Mouse (Mus musculus) lung, embryonic 14.5 days (tissue): ENCODE data around the gene Gabpb2. TPM values are rescaled to one million over a fixed set of nuclear protein-coding genes. Genes with fewer than 3 reads are reported as not detected.

Experiments used
- ATAC-seq: fragments of 200-750 bp; cut with Nextera tagmentation; 2 replicates; pipeline ENCODE4 v1.8.0; 2017; ENCODE audit warnings: mild to moderate bottlenecking, moderate TSS enrichment, moderate library complexity; ENCODE audit not compliant: insufficient read depth
- DNase-seq: peaks from one replicate; pipeline ENCODE4 v3.0.0-alpha.2; 2015
- H3K27ac ChIP-seq: fragments of 300-500 bp; sonication (generic); 2 replicates; pipeline ENCODE4 v1.5.1; 2014; ENCODE audit warnings: low read depth, mild to moderate bottlenecking, moderate library complexity
- H3K27me3 ChIP-seq: fragments of 300-500 bp; sonication (generic); 2 replicates; pipeline ENCODE4 v1.6.1; 2014; ENCODE audit warnings: low read length, control low read depth; ENCODE audit not compliant: insufficient read depth
- H3K36me3 ChIP-seq: fragments of 300-500 bp; sonication (generic); 2 replicates; pipeline ENCODE4 v1.6.1; 2014; ENCODE audit warnings: control low read depth; ENCODE audit not compliant: insufficient read depth
- H3K4me1 ChIP-seq: fragments of 300-500 bp; sonication (generic); 2 replicates; pipeline ENCODE4 v1.6.1; 2014; ENCODE audit warnings: antibody characterized with exemption, control low read depth; ENCODE audit not compliant: insufficient read depth
- H3K4me2 ChIP-seq: fragments of 300-500 bp; sonication (generic); 2 replicates; pipeline ENCODE4 v1.6.1; 2014; ENCODE audit warnings: mild to moderate bottlenecking
- H3K4me3 ChIP-seq: fragments of 300-500 bp; sonication (generic); 2 replicates; pipeline ENCODE4 v1.5.1; 2014; ENCODE audit warnings: low read depth, low read length
- H3K9ac ChIP-seq: fragments of 300-500 bp; sonication (generic); 2 replicates; pipeline ENCODE4 v1.6.1; 2014
- H3K9me3 ChIP-seq: fragments of 300-500 bp; sonication (generic); 2 replicates; pipeline ENCODE4 v1.6.1; 2016; ENCODE audit warnings: low read depth, low read length, control low read depth
- CTCF ChIP-seq: IDR thresholded peaks from 2 replicates; pipeline ENCODE4 v1.5.1; 2016; ENCODE audit warnings: antibody characterized with exemption, low read depth
- WGBS: fragments of 180-500 bp; shearing (Covaris S2); extraction: QIAGEN DNeasy Blood & Tissue Kit; methylation state at CpG from one replicate; pipeline ENCODE4 v1.1.7; 2014; 5-methylcytosine and 5-hydroxymethylcytosine counted together
- polyA plus RNA-seq: library from polyadenylated mRNA; unstranded; fragments of >200 nt; fragmentation: Nextera tagmentation; extraction: Ambion mirVana; gene quantifications from 2 replicates; pipeline ENCODE4 v1.2.1, GENCODE M21; 2014

Gene Gabpb2
- polyA plus RNA-seq, 1 experiment from 2014 or later: 13.4 TPM

DNA sequence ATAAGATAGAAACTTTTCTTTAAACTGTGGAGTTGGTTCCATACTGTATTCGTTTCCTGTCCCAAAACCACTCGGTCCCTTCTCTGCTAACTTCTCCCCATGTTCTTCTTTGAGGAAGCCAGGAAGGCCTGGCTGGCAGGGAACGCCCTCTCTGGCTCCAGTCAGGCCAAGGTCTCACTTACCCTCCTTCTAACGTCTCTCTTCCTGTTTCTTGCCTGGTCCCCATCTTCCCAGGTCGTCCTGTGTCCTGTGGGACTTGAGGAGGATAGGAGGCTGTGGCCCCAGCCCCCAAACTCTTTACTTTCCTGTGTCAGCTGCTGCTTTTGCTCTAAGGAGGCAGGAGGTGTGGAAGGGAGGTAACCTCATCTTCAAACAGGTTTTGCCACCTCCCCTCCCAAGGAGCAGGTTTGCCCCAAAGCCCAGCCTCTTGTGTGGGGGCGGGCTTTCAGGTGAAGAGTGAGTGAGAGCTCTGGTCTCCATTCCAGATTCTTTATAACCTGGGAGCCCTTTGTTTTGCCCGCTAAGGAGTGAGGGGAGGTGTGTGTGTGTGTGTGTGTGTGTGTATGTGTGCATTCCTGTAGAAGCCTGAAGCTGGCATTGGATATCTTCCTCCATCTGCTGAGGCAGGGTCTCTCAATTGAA lies 33.2 kb upstream of the Gabpb2 start, which contains the start of gene Bnipl:
Gene Bnipl (minus strand): TSS at position 411 of the 642 bp plus-strand sequence.
- DNase-seq: peak; percentile 53
- peak within 1 kb of the TSS; percentile 35 for H3K4me2 ChIP-seq
- no peaks in the 10 kb centered on the region for H3K9me3 ChIP-seq
- no peaks in the 10 kb centered on the region for H3K27me3 ChIP-seq
- H3K4me3 ChIP-seq: 0 out of 2 replicates have a peak within 1 kb of the TSS, but pooled peaks have one; percentile 1
- WGBS: 41% methylated on average over 7 of the region's 7 CpGs
- no peaks in the 10 kb centered on the region for H3K4me1 ChIP-seq
- H3K9ac ChIP-seq: 0 out of 2 replicates have a peak within 1 kb of the TSS, but pooled peaks have one; percentile 18
- TF ChIP-seq CTCF: no peak
- H3K36me3 ChIP-seq: peaks cover 24% of the 10 kb centered on the region
- peak; percentile 65 for ATAC-seq
- H3K27ac ChIP-seq: 0 out of 2 replicates have a peak within 1 kb of the TSS, but pooled peaks have one; percentile 31

DNA sequence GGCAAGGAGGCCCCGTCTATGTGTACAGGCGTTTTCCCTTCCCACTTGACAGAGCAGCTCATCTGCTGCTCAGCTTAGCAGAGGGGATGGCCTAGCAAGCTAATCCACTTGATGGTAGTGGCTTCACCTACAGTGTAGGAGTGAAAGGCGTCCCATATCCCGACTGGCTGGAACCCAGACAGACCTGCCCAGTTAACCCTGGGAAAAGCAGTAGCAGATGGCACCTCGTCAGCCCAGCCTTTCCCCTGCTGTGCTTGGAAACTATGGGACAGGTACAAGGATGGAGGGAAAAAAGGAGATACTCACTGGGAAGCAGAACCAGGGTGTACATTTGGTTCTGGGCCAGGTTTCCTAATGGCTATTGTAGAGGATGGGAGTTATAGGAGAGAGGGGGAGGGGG lies 32.6 kb upstream of the Gabpb2 start:
- no peaks in the 10 kb centered on the region for H3K4me1 ChIP-seq
- DNase-seq: no peak
- ATAC-seq: no peak
- H3K27me3 ChIP-seq: no peaks in the 10 kb centered on the region
- WGBS: 69% methylated on average over 5 of the region's 5 CpGs
- H3K9me3 ChIP-seq: no peaks in the 10 kb centered on the region
- H3K9ac ChIP-seq: 0 out of 2 replicates have a peak overlapping the region, but pooled peaks have one; percentile 18
- H3K36me3 ChIP-seq: peaks cover 21% of the 10 kb centered on the region
- H3K27ac ChIP-seq: no peak overlapping the region
- 0 out of 2 replicates have a peak overlapping the region, but pooled peaks have one; percentile 1 for H3K4me3 ChIP-seq
- H3K4me2 ChIP-seq: peak overlapping the region; percentile 35
- no peak for TF ChIP-seq CTCF

DNA sequence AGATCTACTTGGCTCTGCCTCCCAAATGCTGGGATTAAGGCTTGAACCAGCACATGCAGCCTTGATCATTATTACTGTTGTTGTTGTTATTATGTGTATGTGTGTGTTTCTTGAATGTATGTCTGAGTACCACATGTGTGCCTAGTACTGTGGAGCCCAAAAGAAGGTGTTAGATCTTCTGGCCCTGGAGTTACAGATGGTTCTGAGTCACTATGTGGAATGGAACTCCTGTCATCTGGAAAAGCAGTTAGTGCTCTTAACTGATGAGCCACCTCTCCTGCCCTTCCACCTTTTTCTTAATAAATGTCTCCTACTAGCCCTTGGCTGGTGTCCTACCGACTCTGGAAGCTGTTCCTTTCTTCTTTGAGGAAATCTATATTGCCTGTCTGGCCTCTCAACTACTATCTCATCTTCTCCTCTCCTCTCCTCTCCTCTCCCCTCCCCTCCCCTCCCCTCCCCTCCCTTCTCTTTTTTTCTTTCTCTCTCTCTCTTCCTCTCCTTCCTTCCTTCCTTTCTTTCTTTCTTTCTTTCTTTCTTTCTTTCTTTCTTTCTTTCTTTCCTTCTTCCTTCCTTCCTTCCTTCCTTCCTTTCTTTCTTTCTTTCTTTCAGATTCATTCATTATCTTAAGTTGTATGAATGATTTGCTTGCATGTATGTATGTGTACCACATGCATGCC lies 30.1 kb upstream of the Gabpb2 start:
- no peak for TF ChIP-seq CTCF
- H3K36me3 ChIP-seq: 0 out of 2 replicates have a peak, but pooled peaks cover 2% of the 10 kb centered on the region
- no peak overlapping the region for H3K9ac ChIP-seq
- H3K9me3 ChIP-seq: no peaks in the 10 kb centered on the region
- no peak for ATAC-seq
- H3K4me2 ChIP-seq: no peak overlapping the region
- no peak overlapping the region for H3K27ac ChIP-seq
- no peak for DNase-seq
- H3K4me3 ChIP-seq: no peak overlapping the region
- no peaks in the 10 kb centered on the region for H3K27me3 ChIP-seq
- H3K4me1 ChIP-seq: no peaks in the 10 kb centered on the region
- 57% methylated on average over 1 of the region's 1 CpGs for WGBS

DNA sequence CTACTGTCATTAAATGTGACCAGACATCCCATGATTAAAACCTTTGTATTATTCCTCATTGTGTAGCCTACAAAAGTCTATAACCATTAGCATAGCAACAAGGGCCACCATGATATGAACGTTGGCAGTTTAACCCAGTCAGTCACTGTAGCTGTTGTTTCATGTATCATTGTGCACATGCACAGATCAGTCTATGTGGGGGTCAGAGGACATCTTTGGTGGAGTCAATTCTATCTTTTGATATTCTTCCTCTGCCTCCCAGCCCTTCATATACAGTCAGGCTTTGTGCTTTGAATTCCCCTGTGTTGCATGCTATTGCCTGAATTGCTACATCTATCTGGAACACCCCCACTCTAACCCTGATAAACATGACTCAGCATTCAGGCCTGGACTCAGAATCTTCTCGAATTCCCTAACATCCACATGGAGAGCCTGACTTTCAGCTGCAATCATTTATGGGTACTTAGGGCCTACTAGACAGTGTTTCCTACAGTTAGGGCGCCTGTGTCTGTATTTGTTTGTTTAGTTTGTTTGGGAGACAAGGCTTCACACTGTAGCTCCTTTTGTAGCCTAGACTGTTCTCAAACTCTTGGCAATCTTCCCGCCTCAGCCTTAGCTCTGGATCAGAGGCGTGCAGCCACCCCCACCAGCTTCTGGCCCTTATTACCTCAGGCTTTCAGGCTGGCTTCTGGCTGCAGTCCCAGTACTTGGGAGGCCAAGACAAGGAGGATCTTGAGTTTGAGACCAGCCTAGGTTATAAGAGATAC lies 28.9 kb upstream of the Gabpb2 start:
- ATAC-seq (0 out of 2 replicates have a peak, but pooled peaks have one; percentile 25), DNase-seq (peak; percentile 53)
- H3K36me3 ChIP-seq: 0 out of 2 replicates have a peak, but pooled peaks cover 2% of the 10 kb centered on the region
- H3K4me3 ChIP-seq: no peak overlapping the region
- no peaks in the 10 kb centered on the region for H3K9me3 ChIP-seq
- 76% methylated on average over 5 of the region's 5 CpGs for WGBS
- H3K4me2 ChIP-seq: no peak overlapping the region
- no peak for TF ChIP-seq CTCF
- no peaks in the 10 kb centered on the region for H3K27me3 ChIP-seq
- H3K4me1 ChIP-seq: no peaks in the 10 kb centered on the region
- H3K27ac ChIP-seq: no peak overlapping the region
- no peak overlapping the region for H3K9ac ChIP-seq

DNA sequence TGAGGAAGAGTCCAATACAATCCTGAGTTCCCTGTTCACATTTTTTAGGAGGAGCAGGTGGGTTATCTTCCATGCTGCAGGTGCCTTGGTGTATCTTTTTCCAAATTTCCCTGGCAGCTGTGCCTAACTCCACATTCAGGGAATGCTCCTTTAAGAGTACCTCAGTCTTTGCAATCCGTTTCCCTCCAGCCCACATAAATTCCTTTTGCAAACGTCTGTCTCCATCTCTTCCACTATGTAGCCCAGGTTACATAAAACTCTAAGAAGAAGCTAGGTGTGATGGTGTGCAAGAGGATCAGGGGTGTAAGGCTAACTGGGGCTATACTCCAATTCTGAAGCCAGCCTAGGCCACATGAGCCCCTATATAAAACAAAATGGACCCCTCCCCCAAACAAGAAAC lies 25.4 kb upstream of the Gabpb2 start:
- Histone ChIP-seq H3K4me2 (no peak overlapping the region), H3K27me3 (no peaks in the 10 kb centered on the region), H3K36me3 (peaks cover 5% of the 10 kb centered on the region; the same call in 1 of the 2 replicates), H3K4me1 (no peaks in the 10 kb centered on the region), H3K4me3 (no peak overlapping the region), H3K9ac (no peak overlapping the region), H3K9me3 (no peaks in the 10 kb centered on the region), H3K27ac (no peak overlapping the region)
- no peak for ATAC-seq
- no peak for DNase-seq
- WGBS: 72% methylated on average over 2 of the region's 2 CpGs
- no peak for TF ChIP-seq CTCF

DNA sequence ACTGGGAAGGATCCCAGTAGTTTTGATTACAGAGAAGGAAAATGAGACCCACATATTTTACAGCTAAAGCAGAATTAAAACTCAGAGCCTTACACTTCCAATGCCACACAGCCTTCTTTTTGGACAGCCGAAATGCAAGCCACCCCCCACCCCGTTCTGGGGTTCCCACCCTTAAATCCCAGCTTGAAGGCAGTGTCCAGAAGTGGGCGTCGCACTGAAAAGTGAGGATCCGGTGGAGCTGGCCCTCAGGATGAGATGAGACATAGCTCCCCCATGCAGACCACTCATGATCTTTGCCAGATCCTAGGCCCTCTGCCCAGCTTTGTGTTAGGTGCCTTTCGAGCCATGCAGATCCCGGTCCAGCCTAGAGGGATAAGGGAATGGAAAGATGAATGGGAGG lies 23.8 kb upstream of the Gabpb2 start, which contains the start of gene Gm128:
Gene Gm128 (minus strand): TSS at position 101 of the 400 bp plus-strand sequence.
- Histone ChIP-seq H3K9ac (no peak within 1 kb of the TSS), H3K4me2 (peak within 1 kb of the TSS; percentile 39), H3K27ac (no peak within 1 kb of the TSS), H3K4me3 (0 out of 2 replicates have a peak within 1 kb of the TSS, but pooled peaks have one; percentile 6), H3K9me3 (no peaks in the 10 kb centered on the region), H3K27me3 (no peaks in the 10 kb centered on the region), H3K4me1 (no peaks in the 10 kb centered on the region), H3K36me3 (peaks cover 21% of the 10 kb centered on the region)
- DNase-seq (no peak), ATAC-seq (no peak)
- no peak for TF ChIP-seq CTCF
- 68% methylated on average over 7 of the region's 7 CpGs for WGBS
